Mouse (Mus musculus) midbrain, postnatal 0 days (tissue): ENCODE measurements around the gene Ezr. TPM values are rescaled to one million over a fixed set of nuclear protein-coding genes. Genes with fewer than 3 reads are reported as not detected.
A peak's percentile ranks its signal among the peaks of the same experiment; 100 is the strongest.

Experiments used
- ATAC-seq: fragments of 200-750 bp; cut with Nextera tagmentation; 2 replicates; pipeline ENCODE4 v1.8.0; 2017; ENCODE audit warnings: moderate number of reproducible peaks, mild to moderate bottlenecking, moderate TSS enrichment, moderate library complexity; ENCODE audit not compliant: low FRiP score
- DNase-seq: peaks from one replicate; pipeline ENCODE4 v3.0.0-alpha.2; 2015; ENCODE audit warnings: low spot score
- H3K27ac ChIP-seq: fragments of 300-500 bp; sonication (generic); 2 replicates; pipeline ENCODE4 v1.5.1; 2014; ENCODE audit warnings: low read depth, mild to moderate bottlenecking, low read length, mixed read lengths
- H3K27me3 ChIP-seq: fragments of 300-500 bp; sonication (generic); 2 replicates; pipeline ENCODE4 v1.6.1; 2014; ENCODE audit warnings: low read length, control low read depth, mixed read lengths; ENCODE audit not compliant: insufficient read depth
- H3K36me3 ChIP-seq: fragments of 300-500 bp; sonication (generic); 2 replicates; pipeline ENCODE4 v1.6.1; 2014; ENCODE audit warnings: low read length, control low read depth, mixed read lengths; ENCODE audit not compliant: insufficient read depth
- H3K4me1 ChIP-seq: fragments of 300-500 bp; sonication (generic); 2 replicates; pipeline ENCODE4 v1.6.1; 2014; ENCODE audit warnings: mild to moderate bottlenecking, control low read depth, antibody characterized with exemption, low read length, mixed read lengths; ENCODE audit not compliant: insufficient read depth
- H3K4me2 ChIP-seq: fragments of 300-500 bp; sonication (generic); 2 replicates; pipeline ENCODE4 v1.6.1; 2014; ENCODE audit warnings: low read depth, mild to moderate bottlenecking, low read length, mixed read lengths; ENCODE audit not compliant: poor library complexity, severe bottlenecking
- H3K4me3 ChIP-seq: fragments of 300-500 bp; sonication (generic); 2 replicates; pipeline ENCODE4 v1.5.1; 2014; ENCODE audit warnings: low read depth, mild to moderate bottlenecking, low read length, moderate library complexity
- H3K9ac ChIP-seq: fragments of 300-500 bp; sonication (generic); replicated peaks from 2 replicates; pipeline ENCODE4 v1.6.1; 2014; ENCODE audit warnings: mild to moderate bottlenecking, low read length, moderate library complexity, mixed read lengths; ENCODE audit not compliant: poor library complexity, severe bottlenecking
- H3K9me3 ChIP-seq: fragments of 300-500 bp; sonication (generic); 2 replicates; pipeline ENCODE4 v1.6.1; 2016; ENCODE audit warnings: low read length, control low read depth
- CTCF ChIP-seq: IDR thresholded peaks from 2 replicates; pipeline ENCODE4 v1.5.1; 2016; ENCODE audit warnings: antibody characterized with exemption, mild to moderate bottlenecking
- WGBS: fragments of 180-500 bp; shearing (Covaris S2); extraction: QIAGEN DNeasy Blood & Tissue Kit; methylation state at CpG from one replicate; pipeline ENCODE4 v1.1.7; 2014; 5-methylcytosine and 5-hydroxymethylcytosine counted together
- polyA plus RNA-seq: library from polyadenylated mRNA; unstranded; fragments of >200 nt; fragmentation: Nextera tagmentation; extraction: Ambion mirVana; gene quantifications from 2 replicates; pipeline ENCODE4 v1.2.1, GENCODE M21; 2015
- total RNA-seq: library from RNA; depleted of rRNA; stranded (reverse); fragments of >200 nt; gene quantifications from 2 replicates; pipeline ENCODE4 v1.2.3, GENCODE M21; 2014

The Ezr gene
- total and polyA plus RNA-seq, 2 experiments from 2014 or later, result 28.5 to 33.8 TPM

DNA sequence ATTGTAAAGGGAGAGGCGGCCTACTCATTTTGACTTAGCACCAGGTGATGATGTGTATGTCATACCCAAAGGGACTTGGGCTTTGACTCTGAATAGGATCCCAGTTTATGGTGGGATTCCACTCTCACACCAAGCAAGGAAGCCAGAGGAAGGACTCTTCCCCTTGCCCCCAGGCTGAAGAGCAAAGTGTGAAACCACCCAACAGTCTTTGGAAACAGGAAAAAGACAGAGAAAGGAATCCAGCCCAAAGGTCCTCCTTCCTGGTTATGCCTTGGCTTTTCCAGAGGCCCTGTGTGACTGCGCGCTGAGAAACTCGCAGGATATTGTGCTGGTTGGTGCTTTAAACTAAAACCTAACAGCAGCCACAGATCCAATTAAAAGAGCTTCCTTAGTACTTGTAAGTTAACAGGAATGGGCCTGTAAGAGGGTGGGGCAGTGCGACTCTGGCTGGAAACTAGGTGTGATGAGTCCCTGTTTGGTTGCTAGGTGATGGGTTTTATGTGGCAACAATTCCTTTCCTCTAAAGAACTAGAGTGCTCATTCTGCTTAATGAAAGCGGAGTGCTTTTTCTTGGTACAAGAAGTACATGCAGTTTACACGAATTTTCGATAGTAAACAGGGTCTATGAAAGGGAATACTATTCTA is 26.1 kb upstream of the Ezr start:
- Histone ChIP-seq H3K9ac (no peak overlapping the region), H3K36me3 (no peaks in the 10 kb centered on the region), H3K4me2 (no peak overlapping the region), H3K9me3 (no peaks in the 10 kb centered on the region), H3K4me1 (no peaks in the 10 kb centered on the region), H3K27me3 (no peaks in the 10 kb centered on the region), H3K27ac (no peak overlapping the region), H3K4me3 (no peak overlapping the region)
- ATAC-seq (no peak), DNase-seq (no peak)
- TF ChIP-seq CTCF, result no peak
- WGBS, result 47% methylated on average over 8 of the region's 8 CpGs

DNA sequence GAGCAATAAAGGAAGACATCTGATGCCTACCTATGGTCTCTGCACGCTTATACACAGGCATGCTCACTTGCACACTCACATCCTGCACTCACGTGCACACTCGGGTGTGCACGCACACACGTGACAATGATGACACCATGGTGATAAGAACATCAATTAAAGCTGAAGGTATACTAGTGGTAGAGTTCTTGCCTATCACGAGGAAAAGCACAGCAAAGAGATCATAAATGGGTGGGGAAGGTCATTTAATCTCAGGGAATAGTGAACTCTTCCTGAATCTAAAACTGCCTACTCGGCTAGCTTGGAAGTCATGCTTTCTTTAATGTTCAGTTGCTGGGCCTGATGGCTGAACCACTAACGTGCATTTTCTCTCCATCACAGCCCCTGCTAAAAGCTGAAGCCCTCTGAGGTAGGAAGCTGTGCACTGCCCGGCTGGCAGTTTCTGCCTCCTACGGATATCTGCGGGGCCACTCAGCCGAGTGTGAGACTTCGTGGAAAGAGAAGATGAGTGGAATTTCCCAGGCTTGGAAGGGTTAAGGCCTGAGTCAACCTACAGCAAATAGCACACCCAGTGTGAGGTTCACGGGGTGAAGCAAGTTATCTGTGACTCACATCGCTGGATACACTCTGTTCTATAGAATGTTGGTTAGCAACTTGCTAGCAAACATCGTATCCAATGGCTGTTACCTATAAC is 25.4 kb upstream of the Ezr start:
- no peaks in the 10 kb centered on the region for H3K9me3 ChIP-seq
- H3K27ac ChIP-seq, result no peak overlapping the region
- no peak overlapping the region for H3K4me3 ChIP-seq
- DNase-seq (no peak), ATAC-seq (no peak)
- no peaks in the 10 kb centered on the region for H3K27me3 ChIP-seq
- TF ChIP-seq CTCF, result no peak
- no peak overlapping the region for H3K9ac ChIP-seq
- no peak overlapping the region for H3K4me2 ChIP-seq
- 87% methylated on average over 16 of the region's 16 CpGs for WGBS
- H3K4me1 ChIP-seq, result no peaks in the 10 kb centered on the region
- H3K36me3 ChIP-seq, result no peaks in the 10 kb centered on the region

DNA sequence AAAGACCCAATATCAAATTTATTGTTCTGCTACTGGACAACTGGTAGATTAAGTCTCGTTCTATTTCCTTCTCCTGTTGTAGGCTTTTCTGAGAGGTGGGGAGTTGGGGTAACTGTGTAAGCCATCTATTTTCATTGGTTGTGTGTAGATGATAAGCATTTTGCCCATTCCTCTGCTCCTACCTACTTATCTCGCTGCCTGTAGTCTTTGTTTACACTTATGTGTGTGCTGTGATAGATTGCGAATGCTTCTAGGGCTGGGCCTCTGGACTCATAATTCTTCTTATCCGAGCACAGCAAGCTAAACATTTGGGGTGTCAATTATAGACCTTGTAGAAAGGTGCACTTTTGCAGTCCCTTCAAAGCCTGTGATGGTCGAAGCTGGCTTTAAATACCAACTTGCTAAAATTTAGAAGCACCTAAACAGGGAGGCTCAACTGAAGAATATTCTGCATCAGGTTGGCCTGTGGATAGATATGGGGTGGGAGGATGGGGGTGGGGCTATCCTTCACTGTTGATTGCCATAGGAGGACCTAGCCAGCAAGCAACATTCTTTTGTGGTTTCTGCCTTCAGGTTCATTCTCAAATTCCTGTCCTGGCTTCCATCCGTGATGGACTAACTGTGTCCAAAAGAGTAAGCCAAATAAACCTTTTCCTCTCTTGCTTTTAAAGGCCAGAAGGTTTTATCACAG is 22.4 kb upstream of the Ezr start:
- Histone ChIP-seq H3K27ac (no peak overlapping the region), H3K27me3 (no peaks in the 10 kb centered on the region), H3K4me1 (no peaks in the 10 kb centered on the region), H3K4me3 (no peak overlapping the region), H3K9ac (no peak overlapping the region), H3K36me3 (no peaks in the 10 kb centered on the region), H3K9me3 (peaks cover 4% of the 10 kb centered on the region; the same call in 1 of the 2 replicates), H3K4me2 (no peak overlapping the region)
- no peak for TF ChIP-seq CTCF
- ATAC-seq (no peak), DNase-seq (no peak)
- 84% methylated on average over 6 of the region's 6 CpGs for WGBS

DNA sequence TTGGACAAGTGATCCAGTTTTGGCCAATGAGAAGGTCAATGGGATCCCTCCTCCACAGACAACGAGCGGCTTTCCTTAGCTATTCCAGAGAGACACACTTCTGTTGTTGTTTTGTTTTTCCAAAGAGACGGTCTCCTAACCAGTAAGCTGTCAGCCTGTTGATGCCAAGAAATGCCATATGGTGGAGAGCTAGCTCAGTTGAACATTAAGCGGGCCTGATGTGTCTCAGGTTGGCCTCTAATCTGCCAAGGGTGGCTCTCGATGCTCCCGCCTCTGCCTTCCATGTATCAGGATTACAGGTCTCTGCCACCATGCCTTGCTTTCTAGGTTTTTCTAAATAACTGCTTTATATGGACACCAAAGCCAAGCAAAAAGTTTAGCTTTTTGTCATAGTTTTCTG is 21.5 kb upstream of the Ezr start:
- no peak overlapping the region for H3K4me2 ChIP-seq
- H3K36me3 ChIP-seq, result no peaks in the 10 kb centered on the region
- H3K27ac ChIP-seq, result no peak overlapping the region
- H3K27me3 ChIP-seq, result no peaks in the 10 kb centered on the region
- no peak overlapping the region for H3K4me3 ChIP-seq
- WGBS, result 89% methylated on average over 6 of the region's 6 CpGs
- no peaks in the 10 kb centered on the region for H3K4me1 ChIP-seq
- DNase-seq (peak; percentile 35), ATAC-seq (no peak)
- no peak for TF ChIP-seq CTCF
- no peak overlapping the region for H3K9ac ChIP-seq
- peaks cover 4% of the 10 kb centered on the region; the same call in 1 of the 2 replicates for H3K9me3 ChIP-seq

DNA sequence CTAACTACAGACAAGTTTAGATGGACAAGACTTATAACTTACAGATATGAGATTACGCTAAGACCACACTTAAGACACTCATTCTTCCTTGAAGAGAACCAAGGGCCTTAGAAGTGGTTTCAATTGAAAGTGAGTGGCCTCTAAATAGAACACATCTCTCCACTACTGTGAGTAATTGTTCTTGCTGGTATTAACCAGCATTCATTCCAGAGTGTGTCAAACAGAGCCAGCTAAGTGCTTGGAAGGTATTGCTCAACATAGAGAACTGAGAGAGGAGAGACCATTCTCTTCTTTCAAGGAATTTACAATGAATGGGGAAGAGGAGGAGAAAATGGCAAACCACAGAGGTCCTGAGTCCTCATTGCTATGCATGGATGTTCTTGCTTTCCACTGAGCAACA is 21.0 kb upstream of the Ezr start:
- Histone ChIP-seq H3K4me1 (no peaks in the 10 kb centered on the region), H3K4me2 (no peak overlapping the region)
- 96% methylated on average over 1 of the region's 1 CpGs for WGBS

More for the DNA sequence above, 21.0 kb upstream of the Ezr start:
- Histone ChIP-seq H3K9ac (no peak overlapping the region), H3K27me3 (no peaks in the 10 kb centered on the region), H3K4me3 (no peak overlapping the region), H3K36me3 (no peaks in the 10 kb centered on the region), H3K9me3 (peaks cover 4% of the 10 kb centered on the region; the same call in 1 of the 2 replicates), H3K27ac (no peak overlapping the region)
- no peak for ATAC-seq
- DNase-seq, result no peak
- TF ChIP-seq CTCF, result no peak
